Mouse (Mus musculus): Measurements from ENCODE around the gene Ccdc144b. TPM values are rescaled to one million over a fixed set of nuclear protein-coding genes. Genes with fewer than 3 reads are reported as not detected.

Gene Ccdc144b
- polyA plus RNA-seq (2017; shearing (Covaris generic)): not detected

GRCm38 (mm10) chr3:36053447-36053846 is at the start of gene Ccdc144b:
Gene Ccdc144b (minus strand): TSS chr3:36053547.

DNA sequence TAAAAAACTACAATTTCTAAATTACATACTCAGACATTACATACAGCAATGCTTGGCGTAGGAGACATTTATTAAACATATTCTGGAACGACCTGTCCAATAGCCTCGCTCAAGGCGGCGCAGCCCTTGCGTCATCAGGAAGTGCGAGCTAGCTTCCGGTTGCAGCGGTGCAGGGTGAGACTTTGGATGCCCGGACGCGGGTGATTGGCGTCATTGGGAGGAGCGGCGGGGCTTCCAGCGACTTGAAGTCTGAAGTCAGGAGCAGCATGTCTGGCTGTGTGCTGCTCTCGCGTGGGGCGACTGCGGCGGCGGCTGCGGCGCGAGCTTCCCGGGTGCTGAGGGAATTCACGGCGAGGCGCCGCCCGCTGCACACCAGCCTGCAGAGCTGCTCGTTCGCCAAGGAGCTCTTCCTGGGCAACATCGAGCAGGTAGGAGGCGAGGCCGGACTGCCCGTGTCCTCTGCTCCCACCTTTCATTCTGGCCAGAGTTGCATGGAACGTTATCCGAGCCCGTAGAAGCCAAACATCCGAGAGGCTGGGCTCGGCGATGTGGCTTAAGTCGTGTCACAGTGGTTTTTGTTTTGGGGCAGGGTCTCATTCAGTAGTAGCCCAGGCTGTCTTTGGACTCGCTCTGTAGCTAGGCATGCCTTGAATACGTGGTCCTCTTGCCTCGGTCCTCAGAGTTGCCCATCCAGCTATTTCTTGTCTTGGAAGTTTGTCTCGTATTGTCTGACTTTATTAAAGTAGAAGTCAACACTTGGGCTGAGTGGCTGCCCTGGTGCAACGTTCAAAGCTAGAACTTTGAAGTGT is 12.7 kb upstream of the Ccdc144b start, which contains the start of gene Acad9:
Acad9 (plus strand) TSS at position 137 of the 809 bp plus-strand sequence.

DNA sequence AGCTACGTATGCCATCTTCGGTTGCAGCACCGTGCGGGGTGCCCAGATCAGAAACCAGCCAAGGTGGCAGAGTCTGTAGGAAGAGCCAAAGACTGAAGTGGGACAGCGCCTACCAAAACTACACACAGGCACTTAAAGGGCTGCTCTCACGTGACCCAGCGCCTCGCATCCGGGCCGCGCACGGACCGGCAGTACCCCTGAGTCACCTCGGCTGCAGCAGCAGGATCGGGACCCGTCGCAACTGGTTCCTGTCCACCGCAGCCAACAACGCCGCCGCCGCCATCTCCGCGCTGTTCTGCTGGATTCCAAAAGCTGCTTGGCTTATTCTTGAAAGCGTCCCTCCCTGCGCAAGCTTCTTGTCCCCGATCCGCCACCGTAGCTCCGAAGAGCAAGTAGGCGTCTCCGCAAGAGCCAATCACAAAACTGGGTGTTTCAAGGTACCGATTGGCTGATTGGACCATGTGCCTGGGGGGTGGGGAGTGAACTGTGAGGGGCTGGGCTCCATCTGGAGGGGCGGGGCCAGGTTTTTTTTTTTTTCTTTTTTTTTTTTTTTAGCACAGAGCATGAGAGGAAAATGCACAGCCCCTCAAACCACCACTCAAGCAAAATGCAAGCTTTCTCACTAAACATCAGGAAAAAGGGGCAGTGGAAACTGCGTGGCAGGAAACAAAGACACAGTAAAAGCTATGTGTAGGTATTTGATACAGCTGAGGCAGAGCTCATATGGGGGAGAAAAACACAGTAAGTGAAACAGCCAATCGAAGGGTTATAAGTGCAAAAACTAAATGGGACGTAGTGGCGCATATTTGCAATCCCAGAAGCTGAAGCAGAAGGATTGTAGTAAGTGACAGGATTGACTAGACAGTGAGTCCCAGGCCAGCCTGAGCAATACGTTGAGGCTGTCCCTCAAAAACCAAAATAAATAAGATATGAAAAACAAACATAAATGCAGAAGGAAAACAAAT is 52.8 kb downstream of the Ccdc144b start, which contains the start of gene Mccc1:
Mccc1 (minus strand) TSS at position 404 of the 965 bp plus-strand sequence.

Other genes starting within 250 kb of the Ccdc144b start
- gene Dcun1d1, start 116.1 kb downstream of the Ccdc144b start, polyA plus RNA-seq (2017; shearing (Covaris generic)): 82.0 TPM
- 32.9 TPM for gene Mccc1, start 52.9 kb downstream of the Ccdc144b start, polyA plus RNA-seq (2017; shearing (Covaris generic))
- 55.1 TPM for gene Acad9, start 12.4 kb upstream of the Ccdc144b start, polyA plus RNA-seq (2017; shearing (Covaris generic))
- 7.5 TPM for gene D3Ertd254e, start 97.5 kb upstream of the Ccdc144b start, polyA plus RNA-seq (2017; shearing (Covaris generic))
- gene Qrfpr, start 168.8 kb upstream of the Ccdc144b start, polyA plus RNA-seq (2017; shearing (Covaris generic)): not detected

Data from CD4-positive, CD25-positive, alpha-beta regulatory T cell, adult 9 weeks (primary cell).